ENCODE assay signal across 16 mouse cellular contexts in the genomic region with DNA sequence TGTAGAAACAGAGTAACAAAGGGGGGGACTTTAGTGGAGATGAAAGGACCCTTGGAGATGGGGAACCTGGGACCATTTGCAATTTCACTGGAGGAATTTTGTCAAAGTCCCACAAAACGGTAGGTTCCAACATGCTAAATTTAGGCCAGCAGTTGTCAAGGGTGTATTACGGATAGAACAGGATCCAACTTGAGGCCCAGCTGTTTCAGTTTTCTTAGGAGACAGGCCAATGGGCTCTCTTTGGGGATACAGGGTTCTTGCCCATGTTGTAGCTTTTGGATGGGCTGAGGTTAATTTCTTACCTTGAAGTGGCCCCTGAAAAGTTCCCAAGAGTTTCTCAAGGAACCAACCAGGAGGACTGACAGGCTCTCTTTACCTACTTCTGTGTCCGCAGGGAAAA.
"Had no signal": no experiment of that assay in that cellular context is flagged by ENCODE, and none has a peak within 500 bp of the region (broad histone marks: within the 10 kb centered on the region; RNA-seq: fewer than 3 reads in every experiment).

No protein-coding gene starts in this region.

- DNase-seq: cerebellum, adult 8-10 months; cerebellum, adult 9-10 months; cerebellum, adult 9-11 months; cerebellum, postnatal 10 days; cerebellum, postnatal 14 days; cerebellum, postnatal 25 days; cerebellum, postnatal 36 days; embryo, embryonic 11 days; forebrain, postnatal 0 days; gastrocnemius, adult 2 months; gastrocnemius, postnatal 10 days; gastrocnemius, postnatal 14 days; gastrocnemius, postnatal 25 days; gastrocnemius, postnatal 36 days; heart, adult 18-20 months; heart, adult 2 months had no signal
